Mouse (Mus musculus) midbrain, postnatal 0 days (tissue): ENCODE measurements around the gene Adssl1. TPM values are rescaled to one million over a fixed set of nuclear protein-coding genes. Genes with fewer than 3 reads are reported as not detected.
A peak's percentile ranks its signal among the peaks of the same experiment; 100 is the strongest.

Source experiments
- ATAC-seq: fragments of 200-750 bp; cut with Nextera tagmentation; 2 replicates; pipeline ENCODE4 v1.8.0; 2017; ENCODE audit warnings: moderate number of reproducible peaks, mild to moderate bottlenecking, moderate TSS enrichment, moderate library complexity; ENCODE audit not compliant: low FRiP score
- DNase-seq: peaks from one replicate; pipeline ENCODE4 v3.0.0-alpha.2; 2015; ENCODE audit warnings: low spot score
- H3K27ac ChIP-seq: fragments of 300-500 bp; sonication (generic); 2 replicates; pipeline ENCODE4 v1.5.1; 2014; ENCODE audit warnings: low read depth, mild to moderate bottlenecking, low read length, mixed read lengths
- H3K27me3 ChIP-seq: fragments of 300-500 bp; sonication (generic); 2 replicates; pipeline ENCODE4 v1.6.1; 2014; ENCODE audit warnings: low read length, control low read depth, mixed read lengths; ENCODE audit not compliant: insufficient read depth
- H3K36me3 ChIP-seq: fragments of 300-500 bp; sonication (generic); 2 replicates; pipeline ENCODE4 v1.6.1; 2014; ENCODE audit warnings: low read length, control low read depth, mixed read lengths; ENCODE audit not compliant: insufficient read depth
- H3K4me1 ChIP-seq: fragments of 300-500 bp; sonication (generic); 2 replicates; pipeline ENCODE4 v1.6.1; 2014; ENCODE audit warnings: mild to moderate bottlenecking, control low read depth, antibody characterized with exemption, low read length, mixed read lengths; ENCODE audit not compliant: insufficient read depth
- H3K4me2 ChIP-seq: fragments of 300-500 bp; sonication (generic); 2 replicates; pipeline ENCODE4 v1.6.1; 2014; ENCODE audit warnings: low read depth, mild to moderate bottlenecking, low read length, mixed read lengths; ENCODE audit not compliant: poor library complexity, severe bottlenecking
- H3K4me3 ChIP-seq: fragments of 300-500 bp; sonication (generic); 2 replicates; pipeline ENCODE4 v1.5.1; 2014; ENCODE audit warnings: low read depth, mild to moderate bottlenecking, low read length, moderate library complexity
- H3K9ac ChIP-seq: fragments of 300-500 bp; sonication (generic); replicated peaks from 2 replicates; pipeline ENCODE4 v1.6.1; 2014; ENCODE audit warnings: mild to moderate bottlenecking, low read length, moderate library complexity, mixed read lengths; ENCODE audit not compliant: poor library complexity, severe bottlenecking
- H3K9me3 ChIP-seq: fragments of 300-500 bp; sonication (generic); 2 replicates; pipeline ENCODE4 v1.6.1; 2016; ENCODE audit warnings: low read length, control low read depth
- CTCF ChIP-seq: IDR thresholded peaks from 2 replicates; pipeline ENCODE4 v1.5.1; 2016; ENCODE audit warnings: antibody characterized with exemption, mild to moderate bottlenecking
- WGBS: fragments of 180-500 bp; shearing (Covaris S2); extraction: QIAGEN DNeasy Blood & Tissue Kit; methylation state at CpG from one replicate; pipeline ENCODE4 v1.1.7; 2014; 5-methylcytosine and 5-hydroxymethylcytosine counted together
- polyA plus RNA-seq: library from polyadenylated mRNA; unstranded; fragments of >200 nt; fragmentation: Nextera tagmentation; extraction: Ambion mirVana; gene quantifications from 2 replicates; pipeline ENCODE4 v1.2.1, GENCODE M21; 2015
- total RNA-seq: library from RNA; depleted of rRNA; stranded (reverse); fragments of >200 nt; gene quantifications from 2 replicates; pipeline ENCODE4 v1.2.3, GENCODE M21; 2014

The Adssl1 gene
- total and polyA plus RNA-seq, 2 experiments from 2014 or later, result 4.1 to 8.2 TPM

DNA sequence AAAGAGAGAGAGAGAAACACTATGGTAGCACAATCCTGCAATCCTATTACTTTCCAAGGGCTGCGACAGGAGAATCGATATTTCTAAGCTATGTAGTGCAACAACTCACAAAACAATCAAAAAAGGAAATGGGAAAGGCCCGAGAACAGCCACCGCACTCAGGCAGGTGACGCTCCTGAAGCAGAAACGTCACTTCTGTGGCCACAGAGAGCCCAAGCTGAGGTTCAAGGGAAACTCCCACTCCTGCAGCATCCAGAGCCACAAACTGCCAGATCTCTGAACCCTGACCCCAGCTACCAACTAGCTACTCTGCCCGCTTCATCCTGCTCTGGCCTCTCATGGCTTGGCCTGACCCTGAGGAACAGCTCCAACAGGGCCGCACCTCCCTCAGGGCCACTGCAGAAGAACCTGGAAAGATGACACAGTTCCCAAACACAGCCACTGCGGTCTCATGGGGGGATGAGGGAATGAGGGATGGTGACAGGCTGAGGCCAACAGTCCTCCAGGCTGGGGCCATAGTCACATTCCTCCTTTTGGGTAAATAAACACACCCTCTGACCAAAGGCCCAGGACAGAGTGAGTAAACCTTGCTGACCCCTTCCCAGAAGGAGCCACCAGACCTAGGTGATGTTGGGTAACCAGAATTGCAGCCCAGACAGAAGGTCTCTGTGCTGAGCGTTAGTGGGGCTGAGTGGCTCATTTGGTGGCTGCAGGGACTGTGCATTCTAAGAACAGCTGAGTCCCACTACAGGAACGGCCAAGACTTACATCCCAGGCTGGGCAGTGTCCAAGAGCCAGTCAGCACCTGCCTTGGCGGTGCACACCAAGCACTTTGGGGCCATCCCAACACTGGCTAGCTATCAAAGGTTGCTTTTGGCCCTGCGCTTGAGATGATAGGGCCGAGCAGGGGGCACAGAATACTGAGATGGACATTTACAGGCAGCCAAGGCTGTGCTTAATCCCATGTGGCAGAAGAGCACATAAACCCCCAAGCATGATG lies 32.4 kb upstream of the Adssl1 start:
- H3K4me2 ChIP-seq, result no peak overlapping the region
- no peak for DNase-seq

DNA sequence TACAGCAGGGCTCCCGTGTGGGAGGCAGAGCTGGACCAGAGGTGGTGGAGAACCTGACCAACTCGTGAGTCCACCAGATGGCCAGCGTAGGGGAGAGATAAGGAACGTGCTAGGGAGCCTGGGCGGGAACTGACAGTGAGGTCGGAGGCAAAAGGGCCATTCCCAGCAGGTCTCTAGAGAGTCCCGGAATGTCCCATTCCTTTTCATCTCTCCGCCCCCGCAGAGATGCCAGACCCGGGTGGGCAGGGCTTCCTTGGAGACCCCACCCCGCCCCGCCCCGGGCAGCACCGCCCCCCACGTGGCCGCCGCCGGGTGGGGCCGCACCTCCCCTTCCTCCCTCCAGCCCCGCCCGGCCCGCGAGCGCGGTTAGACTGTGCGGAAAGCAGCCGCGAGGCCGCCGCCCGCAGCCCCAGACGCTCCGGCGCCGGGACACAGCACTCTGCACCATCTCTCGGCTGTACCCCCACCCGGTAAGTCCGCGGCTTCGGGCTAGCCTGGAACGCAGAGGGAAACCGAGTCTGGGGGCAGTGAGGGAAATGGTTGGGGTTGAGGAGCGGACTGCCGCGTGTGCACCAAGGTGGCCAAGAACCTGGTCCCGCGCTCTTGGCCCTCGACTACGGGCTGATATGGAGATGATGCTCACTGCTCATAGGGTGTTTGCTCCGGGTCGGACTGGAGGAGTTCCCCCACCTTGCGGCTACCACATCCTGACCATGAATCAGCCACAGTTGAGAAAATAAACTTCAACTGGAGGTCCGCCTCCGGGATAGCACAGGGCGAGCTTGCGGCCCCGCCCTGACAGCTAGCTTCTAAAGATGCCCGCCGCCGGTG lies 31.2 kb upstream of the Adssl1 start, which contains the start of gene Inf2:
Inf2 (plus strand) TSS at position 359 of the 831 bp plus-strand sequence.
- H3K27ac ChIP-seq, result no peak within 1 kb of the TSS
- peak within 1 kb of the TSS; percentile 29 for H3K9ac ChIP-seq
- H3K4me2 ChIP-seq, result peak within 1 kb of the TSS; percentile 74
- TF ChIP-seq CTCF, result no peak
- H3K36me3 ChIP-seq, result no peaks in the 10 kb centered on the region
- H3K27me3 ChIP-seq, result peaks cover 12% of the 10 kb centered on the region
- H3K9me3 ChIP-seq, result no peaks in the 10 kb centered on the region
- DNase-seq, result peak; percentile 15
- peak within 1 kb of the TSS; percentile 44 for H3K4me3 ChIP-seq
- peak; percentile 57 for ATAC-seq
- 0 out of 2 replicates have a peak, but pooled peaks cover 4% of the 10 kb centered on the region for H3K4me1 ChIP-seq
- WGBS, result under 1% methylated on average over 56 of the region's 60 CpGs

More for the DNA sequence above, 32.4 kb upstream of the Adssl1 start:
- Histone ChIP-seq H3K4me3 (no peak overlapping the region), H3K9ac (no peak overlapping the region), H3K4me1 (0 out of 2 replicates have a peak, but pooled peaks cover 4% of the 10 kb centered on the region), H3K27me3 (peaks cover 12% of the 10 kb centered on the region), H3K36me3 (no peaks in the 10 kb centered on the region), H3K27ac (no peak overlapping the region), H3K9me3 (no peaks in the 10 kb centered on the region)
- TF ChIP-seq CTCF, result no peak
- no peak for ATAC-seq
- 82% methylated on average over 14 of the region's 14 CpGs for WGBS

DNA sequence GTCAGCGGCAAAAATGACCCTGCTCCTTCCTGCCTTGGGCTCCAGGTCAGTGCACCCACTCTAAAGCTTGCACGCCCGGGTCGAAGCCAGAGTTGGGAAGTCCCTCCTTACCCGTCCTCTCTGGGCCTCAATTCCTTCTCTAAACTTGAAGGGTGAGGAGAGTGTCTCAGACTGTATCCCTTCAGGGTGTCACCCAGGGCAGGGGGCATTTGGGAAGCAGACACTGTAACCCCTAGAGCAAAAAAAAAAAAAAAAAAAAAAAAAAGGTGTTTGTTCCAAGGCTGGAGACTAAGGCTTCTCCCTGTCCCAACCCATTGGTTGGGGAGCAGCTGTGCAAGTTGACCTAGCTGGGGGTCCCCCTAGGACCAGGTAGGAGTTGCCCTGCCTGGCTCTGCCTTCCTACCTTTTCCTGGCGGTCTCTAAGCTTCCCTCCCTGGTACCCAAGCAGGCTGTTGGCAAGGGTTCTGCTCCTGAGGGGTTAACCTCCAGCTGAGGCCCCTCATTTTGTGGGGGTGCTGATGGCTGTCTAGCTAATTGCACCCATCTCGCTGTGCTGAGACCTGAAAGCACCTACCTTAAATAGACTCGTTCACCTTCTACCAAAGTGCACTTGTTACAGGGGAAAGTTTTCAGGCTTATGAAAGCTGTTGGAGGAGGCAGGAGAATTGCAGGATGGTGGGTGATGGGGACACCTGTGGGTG lies 30.2 kb upstream of the Adssl1 start:
- WGBS, result 68% methylated on average over 8 of the region's 8 CpGs
- Histone ChIP-seq H3K4me1 (0 out of 2 replicates have a peak, but pooled peaks cover 4% of the 10 kb centered on the region), H3K9ac (no peak overlapping the region), H3K4me2 (peak overlapping the region; percentile 74), H3K9me3 (no peaks in the 10 kb centered on the region), H3K4me3 (no peak overlapping the region), H3K36me3 (no peaks in the 10 kb centered on the region), H3K27ac (no peak overlapping the region), H3K27me3 (peaks cover 12% of the 10 kb centered on the region)
- no peak for ATAC-seq
- no peak for TF ChIP-seq CTCF
- DNase-seq, result no peak

DNA sequence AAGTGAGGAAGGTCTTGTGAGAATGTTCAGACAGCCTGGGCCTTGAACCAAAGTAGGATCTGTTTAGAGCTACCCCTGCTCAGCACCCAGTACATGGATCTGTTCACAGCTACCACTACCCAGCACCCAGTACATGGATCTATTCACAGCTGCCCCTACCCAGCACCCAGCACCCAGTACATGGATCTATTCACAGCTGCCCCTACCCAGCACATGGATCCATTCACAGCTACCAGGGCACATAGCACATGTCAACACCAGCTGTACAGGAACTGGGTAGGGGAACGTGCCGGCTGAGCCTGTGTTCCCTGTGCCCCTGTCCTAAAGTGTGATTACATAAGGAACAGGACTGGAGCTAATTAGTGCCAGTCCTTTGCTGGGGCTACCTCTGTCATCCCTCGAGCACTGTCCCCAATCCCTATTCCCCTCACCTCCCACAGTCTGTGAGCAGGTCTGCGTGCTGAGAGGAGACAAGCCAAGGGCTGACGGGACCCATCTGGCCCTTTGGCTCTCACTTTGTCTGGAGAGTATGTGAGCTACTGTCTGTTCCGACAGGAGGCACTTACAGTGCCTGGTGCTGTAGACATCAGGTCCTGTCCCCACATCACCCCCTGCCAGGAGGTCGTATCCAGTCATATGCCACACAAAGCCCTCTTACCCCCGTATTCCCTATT lies 29.1 kb upstream of the Adssl1 start:
- Histone ChIP-seq H3K9ac (no peak overlapping the region), H3K27ac (no peak overlapping the region), H3K36me3 (no peaks in the 10 kb centered on the region), H3K4me2 (no peak overlapping the region), H3K4me3 (no peak overlapping the region), H3K27me3 (peaks cover 12% of the 10 kb centered on the region), H3K4me1 (peaks cover 4% of the 10 kb centered on the region; the same call in 1 of the 2 replicates), H3K9me3 (no peaks in the 10 kb centered on the region)
- 85% methylated on average over 8 of the region's 8 CpGs for WGBS
- no peak for ATAC-seq
- no peak for TF ChIP-seq CTCF
- peak; percentile 70 for DNase-seq

DNA sequence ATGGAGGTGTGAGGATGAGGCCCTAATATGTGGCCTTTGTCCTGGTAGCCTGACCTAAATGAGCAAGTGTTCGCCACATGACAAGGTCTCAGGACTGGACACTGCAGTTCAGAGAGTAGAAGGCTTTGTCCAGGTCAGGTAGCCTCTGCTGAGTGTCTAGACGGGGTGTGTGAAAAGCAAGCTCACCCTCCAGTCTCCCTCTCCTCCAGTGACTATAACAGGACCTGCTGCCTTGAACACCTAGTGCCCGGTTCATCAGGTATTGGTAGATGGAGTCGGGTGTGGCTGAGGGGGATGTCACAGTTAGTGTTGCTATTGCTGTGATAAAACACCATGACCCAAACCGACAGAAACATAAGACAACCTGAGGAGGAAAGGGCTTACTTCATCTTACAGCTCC lies 28.6 kb upstream of the Adssl1 start:
- Histone ChIP-seq H3K4me2 (no peak overlapping the region), H3K9ac (no peak overlapping the region), H3K4me3 (no peak overlapping the region), H3K4me1 (peaks cover 4% of the 10 kb centered on the region; the same call in 1 of the 2 replicates), H3K36me3 (no peaks in the 10 kb centered on the region), H3K27ac (no peak overlapping the region), H3K9me3 (no peaks in the 10 kb centered on the region), H3K27me3 (peaks cover 12% of the 10 kb centered on the region)
- DNase-seq (no peak), ATAC-seq (no peak)
- TF ChIP-seq CTCF, result no peak
- 92% methylated on average over 5 of the region's 5 CpGs for WGBS
